In the genomic region with DNA sequence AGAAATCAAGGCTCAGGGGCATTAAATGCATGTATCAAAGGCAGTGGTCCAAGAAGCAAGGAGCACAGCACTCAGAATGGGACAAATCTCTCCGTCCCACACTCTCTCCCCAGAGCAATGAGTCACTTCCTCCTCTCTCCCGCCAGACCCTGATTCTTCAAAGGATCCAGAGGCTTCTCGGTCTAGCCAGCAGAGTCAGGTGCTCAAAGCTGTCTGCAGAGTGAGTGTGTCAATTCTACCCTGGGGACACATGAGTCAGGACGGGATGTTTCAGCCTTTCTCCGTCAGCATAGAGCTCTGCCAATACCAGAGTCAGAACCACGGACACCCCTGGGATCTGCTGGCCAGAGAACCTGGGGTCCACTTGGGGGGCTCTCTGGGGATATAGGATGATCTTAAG, we compare ENCODE assay signal across 14 mouse cellular contexts.
DNase-seq lines count a peak whose midpoint lies in the region; ATAC-seq and TF ChIP-seq lines count a peak whose summit lies in the region.
"Had no signal": no experiment of that assay in that cellular context is flagged by ENCODE, and none has a peak within 500 bp of the region (broad histone marks: within the 10 kb centered on the region; RNA-seq: fewer than 3 reads in every experiment).

No protein-coding gene starts in this region.

- TF ChIP-seq POLR2A in cerebellum, adult 2 months (IDR thresholded peaks at IDR 0.05; ENCODE audit: borderline replicate concordance, insufficient read depth, low read length): no peak

- H3K4me1 ChIP-seq in heart, embryonic 10.5 days: peaks cover 32% of the 10 kb centered on the region
- peaks cover 15% of the 10 kb centered on the region; the same call in 1 of the 2 replicates for H3K4me1 ChIP-seq in heart, postnatal 0 days (ENCODE audit: control insufficient read depth, insufficient read depth)
- H3K4me1 ChIP-seq in cerebellum, adult 2 months (ENCODE audit: control insufficient read depth, insufficient read depth, low read length): peaks cover 9% of the 10 kb centered on the region

- no peak overlapping the region for H3K9ac ChIP-seq in heart, postnatal 0 days (replicated peaks; ENCODE audit: low read depth, low read length)
- H3K9ac ChIP-seq: hindbrain, embryonic 15.5 days had no signal

- H3K27ac ChIP-seq in heart, embryonic 10.5 days: no peak overlapping the region
- no peak overlapping the region for H3K27ac ChIP-seq in heart, postnatal 0 days (ENCODE audit: low read depth)
- H3K27ac ChIP-seq in cerebellum, adult 2 months (ENCODE audit: insufficient read depth, low read length): no peak overlapping the region
- H3K27ac ChIP-seq: hindbrain, embryonic 15.5 days had no signal

- TF ChIP-seq EP300 in heart, postnatal 0 days (IDR thresholded peaks at IDR 0.05; ENCODE audit: low read depth): no peak

- no peaks in the 10 kb centered on the region for H3K9me3 ChIP-seq in heart, embryonic 10.5 days
- no peaks in the 10 kb centered on the region for H3K9me3 ChIP-seq in heart, postnatal 0 days (replicated peaks; ENCODE audit: control insufficient read depth, low read length)
- H3K9me3 ChIP-seq: hindbrain, embryonic 15.5 days had no signal

- ATAC-seq in heart, postnatal 0 days (ENCODE audit: insufficient read depth, low read depth): peak; percentile 14; the same call in 1 of the 2 replicates

- H3K27me3 ChIP-seq in heart, embryonic 10.5 days (ENCODE audit: insufficient read depth, poor library complexity, severe bottlenecking): peaks cover 58% of the 10 kb centered on the region
- peaks cover 5% of the 10 kb centered on the region; the same call in 1 of the 2 replicates for H3K27me3 ChIP-seq in heart, postnatal 0 days (ENCODE audit: control insufficient read depth, insufficient read depth, low read length)
- H3K27me3 ChIP-seq in cerebellum, adult 2 months (ENCODE audit: control insufficient read depth, insufficient read depth, low read length): no peaks in the 10 kb centered on the region
- H3K27me3 ChIP-seq: hindbrain, embryonic 15.5 days had no signal

- peak; percentile 47 to 73 for DNase-seq in heart, adult 18-20 months
- DNase-seq in heart, embryonic 10.5 days (ENCODE audit: low spot score): no peak
- peak; percentile 78 for DNase-seq in Muller cell, postnatal 12 days (ENCODE audit: inconsistent ontology term)
- peak; percentile 56 for DNase-seq in adrenal gland, postnatal 14 days
- DNase-seq in heart, postnatal 0 days (ENCODE audit: low spot score): peak; percentile 60
- DNase-seq in cerebellum, adult 2 months: no peak
- no peak for DNase-seq in cerebellum, postnatal 4 days (ENCODE audit: low spot score in 2 of 2)
- no peak for DNase-seq in urinary bladder, adult 18-20 months (ENCODE audit: low spot score in 2 of 2)
- DNase-seq: kidney, adult 9 months; lung, postnatal 10 days; thymus, adult 2 months had no signal

- 22% methylated on average over 6 of the region's 6 CpGs for WGBS in heart, embryonic 10.5 days
- WGBS in heart, postnatal 0 days: 13% methylated on average over 6 of the region's 6 CpGs
- WGBS in cerebellum, adult 2 months: 60% methylated on average over 6 of the region's 6 CpGs

- no peak for TF ChIP-seq CTCF in heart, postnatal 0 days (IDR thresholded peaks at IDR 0.05; ENCODE audit: low read depth)
- TF ChIP-seq CTCF in cerebellum, adult 2 months (IDR thresholded peaks at IDR 0.05; ENCODE audit: borderline replicate concordance, insufficient read depth, low read depth, low read length): no peak

- no peak overlapping the region for H3K4me2 ChIP-seq in heart, postnatal 0 days (ENCODE audit: low read depth, low read length)
- H3K4me2 ChIP-seq: hindbrain, embryonic 15.5 days; liver, embryonic 11.5 days; midbrain, embryonic 11.5 days had no signal

- no peaks in the 10 kb centered on the region for H3K36me3 ChIP-seq in heart, embryonic 10.5 days
- H3K36me3 ChIP-seq in heart, postnatal 0 days (replicated peaks; ENCODE audit: control insufficient read depth, insufficient read depth, low read length): no peaks in the 10 kb centered on the region
- H3K36me3 ChIP-seq: hindbrain, embryonic 15.5 days had no signal

- no peak overlapping the region for H3K4me3 ChIP-seq in heart, embryonic 10.5 days
- no peak overlapping the region for H3K4me3 ChIP-seq in heart, postnatal 0 days (ENCODE audit: low read depth, low read length)
- H3K4me3 ChIP-seq in cerebellum, adult 2 months (replicated peaks; ENCODE audit: insufficient read depth, low read depth, low read length): no peak overlapping the region
- H3K4me3 ChIP-seq: hindbrain, embryonic 15.5 days had no signal

Comparison
In these comparisons a context has a peak if more than half of its experiments do, and no peak if none do; other contexts are left out.
1. DNase-seq: peak in heart, adult 18-20 months (2 of 2), Muller cell, postnatal 12 days (single experiment), adrenal gland, postnatal 14 days (single experiment) and heart, postnatal 0 days (single experiment); none in heart, embryonic 10.5 days (single experiment), cerebellum, adult 2 months (0 of 2), cerebellum, postnatal 4 days (0 of 2) and urinary bladder, adult 18-20 months (0 of 2).